ENCODE assay signal across 9 mouse cellular contexts in genomic region chr2:10284636-10285270, GRCm38 (mm10).
A peak's percentile ranks its signal among the peaks of the same experiment; 100 is the strongest.
DNase-seq lines count a peak whose midpoint lies in the region; ATAC-seq lines count a peak whose summit lies in the region.
"Had no signal": no experiment of that assay in that cellular context is flagged by ENCODE, and none has a peak within 500 bp of the region (broad histone marks: within the 10 kb centered on the region; RNA-seq: fewer than 3 reads in every experiment).

No protein-coding gene starts in this region.

- no peaks in the 10 kb centered on the region for H3K9me3 ChIP-seq in midbrain, embryonic 12.5 days
- H3K9me3 ChIP-seq: liver, embryonic 13.5 days; stomach, embryonic 15.5 days had no signal

- no peak overlapping the region for H3K9ac ChIP-seq in midbrain, embryonic 12.5 days (replicated peaks)
- H3K9ac ChIP-seq: liver, embryonic 13.5 days; stomach, embryonic 15.5 days had no signal

- no peak overlapping the region for H3K4me3 ChIP-seq in brown adipose tissue, adult 24 weeks (ENCODE audit: insufficient read depth, low read depth, low read length)
- no peak overlapping the region for H3K4me3 ChIP-seq in midbrain, embryonic 12.5 days
- H3K4me3 ChIP-seq: liver, embryonic 13.5 days; stomach, embryonic 15.5 days had no signal

- 0 out of 2 replicates have a peak overlapping the region, but pooled peaks have one; percentile 38 for H3K27ac ChIP-seq in brown adipose tissue, adult 24 weeks (replicated peaks; ENCODE audit: low read depth, low read length)
- H3K27ac ChIP-seq in midbrain, embryonic 12.5 days (replicated peaks) = no peak overlapping the region
- H3K27ac ChIP-seq: liver, embryonic 13.5 days; stomach, embryonic 15.5 days had no signal

- H3K27me3 ChIP-seq in midbrain, embryonic 12.5 days = peaks cover 88% of the 10 kb centered on the region
- H3K27me3 ChIP-seq: stomach, embryonic 15.5 days had no signal

- WGBS in midbrain, embryonic 12.5 days = 1% methylated on average over 10 of the region's 10 CpGs

- H3K4me1 ChIP-seq in brown adipose tissue, adult 24 weeks (ENCODE audit: control insufficient read depth, insufficient read depth, insufficient read length, low read length) = no peaks in the 10 kb centered on the region; the same call in 1 of the 2 replicates
- H3K4me1 ChIP-seq in midbrain, embryonic 12.5 days = peaks cover 10% of the 10 kb centered on the region; the same call in 1 of the 2 replicates

- peak; percentile 32 for DNase-seq in right cerebral cortex, adult 18-20 months
- no peak for DNase-seq in right cerebral cortex, postnatal 25 days
- peak; percentile 83 for DNase-seq in kidney, adult 9 months
- DNase-seq in spleen, postnatal 10 days (ENCODE audit: low spot score in 2 of 2) = no peak
- DNase-seq: liver, embryonic 13.5 days had no signal

- H3K4me2 ChIP-seq in midbrain, embryonic 12.5 days (replicated peaks) = peak overlapping the region; percentile 13; the same call in 1 of the 2 replicates
- H3K4me2 ChIP-seq: liver, embryonic 13.5 days; stomach, embryonic 15.5 days had no signal

- H3K36me3 ChIP-seq in midbrain, embryonic 12.5 days = no peaks in the 10 kb centered on the region
- H3K36me3 ChIP-seq: liver, embryonic 13.5 days; stomach, embryonic 15.5 days had no signal

- ATAC-seq in granulocyte monocyte progenitor cell, adult 5-6 weeks (replicated peaks; ENCODE audit: poor library complexity, severe bottlenecking) = 0 out of 2 replicates have a peak, but pooled peaks have one; percentile 24
- ATAC-seq in midbrain, embryonic 12.5 days (ENCODE audit: low FRiP score, low read depth) = peak; percentile 57

Comparison
In these comparisons a context has a peak if more than half of its experiments do, and no peak if none do; other contexts are left out.
1. DNase-seq: peak in right cerebral cortex, adult 18-20 months (single experiment) and kidney, adult 9 months (single experiment); none in right cerebral cortex, postnatal 25 days (single experiment) and spleen, postnatal 10 days (0 of 2).